ENCODE assay signal across 13 mouse cellular contexts in genomic region chr14:76947148-76947547, GRCm38 (mm10).
A peak's percentile ranks its signal among the peaks of the same experiment; 100 is the strongest.
DNase-seq lines count a peak whose midpoint lies in the region; ATAC-seq and TF ChIP-seq lines count a peak whose summit lies in the region.
"Had no signal": no experiment of that assay in that cellular context is flagged by ENCODE, and none has a peak within 500 bp of the region (broad histone marks: within the 10 kb centered on the region; RNA-seq: fewer than 3 reads in every experiment).

No protein-coding gene starts in this region.

- intact Hi-C loops in heart, postnatal 36 days (cut with DNase I) = no loop called here

- H3ac ChIP-seq in myocyte (ENCODE audit: control insufficient read depth, insufficient read length) = no peak overlapping the region

- no peak for TF ChIP-seq POLR2A in myocyte (IDR thresholded peaks at IDR 0.05; ENCODE audit: insufficient read length, low read depth)

- H3K79me2 ChIP-seq in myocyte (ENCODE audit: control insufficient read depth, insufficient read depth) = no peaks in the 10 kb centered on the region

- ATAC-seq in kidney, embryonic 16.5 days (ENCODE audit: low FRiP score, low TSS enrichment) = no peak
- ATAC-seq: forebrain, embryonic 14.5 days; midbrain, embryonic 13.5 days had no signal

- no peak overlapping the region for H3K4me3 ChIP-seq in kidney, embryonic 16.5 days (ENCODE audit: low read length)
- no peak overlapping the region for H3K4me3 ChIP-seq in myocyte
- H3K4me3 ChIP-seq in embryonic facial prominence, embryonic 10.5 days = no peak overlapping the region
- H3K4me3 ChIP-seq: limb, embryonic 12.5 days; midbrain, embryonic 13.5 days had no signal

- DNase-seq in kidney, postnatal 25 days = peak; percentile 16 to 48
- peak; percentile 26 for DNase-seq in ZHBTc4 (ENCODE audit: low read depth, low spot score)
- DNase-seq in heart, postnatal 36 days = peak; percentile 15
- DNase-seq in cerebellum, adult 11-12 months = no peak
- DNase-seq in layer of hippocampus, adult 9-11 months = no peak
- DNase-seq in embryonic facial prominence, embryonic 10.5 days (ENCODE audit: low spot score) = no peak
- DNase-seq: cerebellum, adult 11 months; thymus, adult 18-20 months had no signal

- peaks cover 24% of the 10 kb centered on the region for H3K4me1 ChIP-seq in kidney, embryonic 16.5 days (ENCODE audit: insufficient read depth, low read length)
- peaks cover 17% of the 10 kb centered on the region for H3K4me1 ChIP-seq in embryonic facial prominence, embryonic 10.5 days

- H3K4me2 ChIP-seq in kidney, embryonic 16.5 days (replicated peaks; ENCODE audit: low read depth, low read length) = no peak overlapping the region
- H3K4me2 ChIP-seq in myocyte (ENCODE audit: low read depth) = peak overlapping the region; percentile 47
- H3K4me2 ChIP-seq: limb, embryonic 12.5 days; midbrain, embryonic 13.5 days had no signal

- H3K36me3 ChIP-seq in kidney, embryonic 16.5 days (ENCODE audit: insufficient read depth, low read length) = no peaks in the 10 kb centered on the region
- H3K36me3 ChIP-seq in myocyte (ENCODE audit: control insufficient read depth, insufficient read depth) = no peaks in the 10 kb centered on the region
- no peaks in the 10 kb centered on the region for H3K36me3 ChIP-seq in embryonic facial prominence, embryonic 10.5 days (replicated peaks)
- H3K36me3 ChIP-seq: limb, embryonic 12.5 days; midbrain, embryonic 13.5 days had no signal

- WGBS in kidney, embryonic 16.5 days = 55% methylated on average over 3 of the region's 3 CpGs
- 44% methylated on average over 3 of the region's 3 CpGs for WGBS in embryonic facial prominence, embryonic 10.5 days

- no peak overlapping the region for H3K27ac ChIP-seq in kidney, embryonic 16.5 days (ENCODE audit: low read length)
- no peak overlapping the region; the same call in 1 of the 2 replicates for H3K27ac ChIP-seq in embryonic facial prominence, embryonic 10.5 days (replicated peaks)
- H3K27ac ChIP-seq: limb, embryonic 12.5 days; midbrain, embryonic 13.5 days had no signal

- H3K9me3 ChIP-seq in kidney, embryonic 16.5 days (ENCODE audit: low read length) = no peaks in the 10 kb centered on the region
- no peaks in the 10 kb centered on the region for H3K9me3 ChIP-seq in embryonic facial prominence, embryonic 10.5 days
- H3K9me3 ChIP-seq: limb, embryonic 12.5 days; midbrain, embryonic 13.5 days had no signal

- H3K9ac ChIP-seq in kidney, embryonic 16.5 days (replicated peaks; ENCODE audit: low read length) = no peak overlapping the region
- H3K9ac ChIP-seq: limb, embryonic 12.5 days; midbrain, embryonic 13.5 days had no signal

- no peaks in the 10 kb centered on the region for H3K27me3 ChIP-seq in kidney, embryonic 16.5 days (ENCODE audit: insufficient read depth, low read length)
- no peaks in the 10 kb centered on the region for H3K27me3 ChIP-seq in myocyte (ENCODE audit: control insufficient read depth, insufficient read depth, insufficient read length)
- H3K27me3 ChIP-seq in embryonic facial prominence, embryonic 10.5 days (replicated peaks; ENCODE audit: low read depth, poor library complexity, severe bottlenecking) = no peaks in the 10 kb centered on the region
- H3K27me3 ChIP-seq: limb, embryonic 12.5 days; midbrain, embryonic 13.5 days had no signal

TF ChIP-seq in myocyte, 11 proteins besides CTCF, POLR2A, EP300 and RAD21:
- peak in 1 of 3 experiments; percentile 26 for TF ChIP-seq MYOD1 (IDR thresholded peaks at IDR 0.05; ENCODE audit: control insufficient read depth in 1 of 3, insufficient read length in 2 of 3, low read depth in 2 of 3)
- no peak for TF ChIP-seq REST (IDR thresholded peaks at IDR 0.05; ENCODE audit: insufficient read depth, insufficient read length)
- TF ChIP-seq POLR2AphosphoS2 (IDR thresholded peaks at IDR 0.05; ENCODE audit: insufficient read length, low read depth) = no peak
- peak in 1 of 3 experiments; percentile 55 for TF ChIP-seq MYOG (IDR thresholded peaks at IDR 0.05; ENCODE audit: control insufficient read depth in 1 of 3, insufficient read depth in 1 of 3, insufficient read length in 2 of 3, low read depth in 2 of 3)
- TF ChIP-seq TCF12 (IDR thresholded peaks at IDR 0.05; ENCODE audit: insufficient read depth, poor library complexity, severe bottlenecking) = peak; percentile 12
- no peak for TF ChIP-seq USF1 (IDR thresholded peaks at IDR 0.05; ENCODE audit: low read depth)
- TF ChIP-seq CEBPB (IDR thresholded peaks at IDR 0.05; ENCODE audit: insufficient read depth, poor library complexity, severe bottlenecking) = no peak
- peak; percentile 38 for TF ChIP-seq SRF (IDR thresholded peaks at IDR 0.05; ENCODE audit: control insufficient read depth, insufficient read length, low read depth)
- TF ChIP-seq TCF3 (IDR thresholded peaks at IDR 0.05; ENCODE audit: insufficient read length, low read depth) = no peak
- no peak for TF ChIP-seq E2F4 (IDR thresholded peaks at IDR 0.05; ENCODE audit: insufficient read depth)
- TF ChIP-seq MAX (IDR thresholded peaks at IDR 0.05; ENCODE audit: low read depth) = no peak

Comparison
In these comparisons a context has a peak if more than half of its experiments do, and no peak if none do; other contexts are left out.
1. DNase-seq: peak in kidney, postnatal 25 days (2 of 2), ZHBTc4 (single experiment) and heart, postnatal 36 days (2 of 2); none in cerebellum, adult 11-12 months (single experiment), layer of hippocampus, adult 9-11 months (single experiment) and embryonic facial prominence, embryonic 10.5 days (single experiment).